Mouse (Mus musculus) lung, adult 2 months (tissue): Measurements from ENCODE around the gene Ptpn13.

Experiments used
- CTCF ChIP-seq: fragments of 200-500 bp; IDR thresholded peaks from 2 replicates; pipeline ENCODE4 v1.5.1; 2011; ENCODE audit warnings: mild to moderate bottlenecking, low read length, control low read depth; ENCODE audit not compliant: insufficient read depth
- POLR2A ChIP-seq: fragments of 200-500 bp; IDR thresholded peaks from 2 replicates; pipeline ENCODE4 v1.6.1; 2011; ENCODE audit warnings: low read depth, mild to moderate bottlenecking, control low read depth, low read length, borderline replicate concordance; ENCODE audit errors: extremely low read depth

GRCm38 (mm10) chr5:103530214-103530613, 105.2 kb downstream of the Ptpn13 start:
- TF ChIP-seq CTCF (no peak), POLR2A (no peak)
